Mouse (Mus musculus): ENCODE data around the gene Retn. TPM values are rescaled to one million over a fixed set of nuclear protein-coding genes. Genes with fewer than 3 reads are reported as not detected.

The Retn gene
- polyA plus RNA-seq, 1 experiment = not detected

DNA sequence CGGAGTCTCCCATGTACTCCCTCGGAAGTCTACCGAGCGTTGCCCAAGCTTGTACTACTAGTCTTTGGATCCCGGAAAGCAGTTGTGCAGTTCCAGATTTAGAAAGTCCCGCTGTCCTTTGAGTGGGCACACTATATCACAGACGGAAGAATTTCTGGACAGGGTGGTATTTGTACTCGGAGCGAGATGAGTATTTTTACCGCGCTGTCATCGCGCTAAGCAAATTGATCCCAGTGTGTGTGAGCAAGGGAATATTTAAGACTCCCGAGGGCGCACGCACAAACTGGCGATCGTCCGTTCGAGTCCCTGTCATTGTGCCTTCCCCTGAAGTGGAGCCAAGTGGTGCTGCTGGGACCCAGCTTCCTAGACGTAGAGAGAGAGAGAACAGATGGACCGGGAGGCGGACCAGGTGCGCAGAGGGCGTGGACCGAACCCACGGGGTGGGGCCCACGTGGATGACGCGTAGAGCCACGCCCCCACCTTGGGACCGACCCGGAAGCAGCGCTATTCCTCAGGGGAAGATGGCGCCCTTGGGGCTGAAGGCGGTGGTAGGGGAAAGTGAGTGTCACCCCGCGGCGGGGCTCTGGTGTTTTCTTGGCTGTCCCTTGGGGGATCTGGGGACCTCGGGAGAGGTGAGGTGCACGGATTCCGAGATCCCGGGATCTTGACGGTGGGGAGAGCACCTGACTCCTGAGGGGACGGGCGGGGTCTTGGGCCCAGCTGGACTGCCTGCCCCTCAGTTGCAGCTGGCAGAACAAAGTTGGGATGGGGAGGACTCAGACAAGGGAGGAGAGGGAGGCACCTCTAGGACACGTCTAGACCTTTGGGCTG, 24.7 kb upstream of the Retn start, which contains the start of gene Stxbp2:
TSS of gene Stxbp2 (plus strand) at position 309 of the 831 bp plus-strand sequence.
- H3K4me3 ChIP-seq = peak within 1 kb of the TSS; percentile 24
- no peak within 1 kb of the TSS for H3ac ChIP-seq (ENCODE audit: control insufficient read depth, insufficient read length)
- H3K36me3 ChIP-seq (ENCODE audit: control insufficient read depth, insufficient read depth) = no peaks in the 10 kb centered on the region
- peaks cover 8% of the 10 kb centered on the region for H3K27me3 ChIP-seq (ENCODE audit: control insufficient read depth, insufficient read depth, insufficient read length)
- peak within 1 kb of the TSS; percentile 74 for H3K4me2 ChIP-seq (ENCODE audit: low read depth)
- no peaks in the 10 kb centered on the region for H3K79me2 ChIP-seq (ENCODE audit: control insufficient read depth, insufficient read depth)
- TF ChIP-seq TCF12 (IDR thresholded peaks at IDR 0.05; ENCODE audit: insufficient read depth, poor library complexity, severe bottlenecking) (no peak), MYOD1 (IDR thresholded peaks at IDR 0.05; ENCODE audit: control insufficient read depth in 1 of 3, insufficient read length in 2 of 3, low read depth in 2 of 3) (peak in 1 of 3 experiments; percentile 12)

DNA sequence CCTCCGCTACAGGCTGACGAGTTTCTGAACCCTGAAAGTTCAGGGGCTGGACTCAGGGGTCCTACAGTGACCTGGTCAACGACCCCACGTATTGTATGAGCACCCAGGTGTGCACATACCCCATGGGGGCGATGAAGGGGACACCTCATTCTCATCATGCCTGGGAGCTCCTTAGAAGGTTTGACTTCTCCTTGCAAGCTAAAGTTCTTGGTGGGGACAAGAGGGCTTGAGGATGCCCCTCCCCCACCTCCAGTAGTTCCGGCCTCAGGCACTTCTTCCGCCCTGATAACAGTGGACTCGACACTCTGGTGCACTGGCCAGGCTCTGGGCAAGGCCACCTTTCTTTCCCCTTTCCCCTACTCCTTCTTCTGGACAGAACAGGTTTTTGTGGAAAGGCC, 24.1 kb upstream of the Retn start:
- peak overlapping the region; percentile 24 for H3K4me3 ChIP-seq
- TF ChIP-seq MAX (IDR thresholded peaks at IDR 0.05; ENCODE audit: low read depth) = no peak
- TF ChIP-seq POLR2A (IDR thresholded peaks at IDR 0.05; ENCODE audit: insufficient read length, low read depth) = no peak
- TF ChIP-seq POLR2AphosphoS2 (IDR thresholded peaks at IDR 0.05; ENCODE audit: insufficient read length, low read depth) = no peak
- TF ChIP-seq MYOG (IDR thresholded peaks at IDR 0.05; ENCODE audit: control insufficient read depth in 1 of 3, insufficient read depth in 1 of 3, insufficient read length in 2 of 3, low read depth in 2 of 3) = no peak
- TF ChIP-seq SRF (IDR thresholded peaks at IDR 0.05; ENCODE audit: control insufficient read depth, insufficient read length, low read depth) = no peak
- no peak for TF ChIP-seq TCF3 (IDR thresholded peaks at IDR 0.05; ENCODE audit: insufficient read length, low read depth)
- TF ChIP-seq REST (IDR thresholded peaks at IDR 0.05; ENCODE audit: insufficient read depth, insufficient read length) = no peak
- TF ChIP-seq MYOD1 (IDR thresholded peaks at IDR 0.05; ENCODE audit: control insufficient read depth in 1 of 3, insufficient read length in 2 of 3, low read depth in 2 of 3) = no peak
- TF ChIP-seq E2F4 (IDR thresholded peaks at IDR 0.05; ENCODE audit: insufficient read depth) = no peak
- no peak for TF ChIP-seq TCF12 (IDR thresholded peaks at IDR 0.05; ENCODE audit: insufficient read depth, poor library complexity, severe bottlenecking)
- TF ChIP-seq CEBPB (IDR thresholded peaks at IDR 0.05; ENCODE audit: insufficient read depth, poor library complexity, severe bottlenecking) = no peak
- TF ChIP-seq USF1 (IDR thresholded peaks at IDR 0.05; ENCODE audit: low read depth) = no peak
- peaks cover 8% of the 10 kb centered on the region for H3K27me3 ChIP-seq (ENCODE audit: control insufficient read depth, insufficient read depth, insufficient read length)
- peak overlapping the region; percentile 74 for H3K4me2 ChIP-seq (ENCODE audit: low read depth)
- no peaks in the 10 kb centered on the region for H3K36me3 ChIP-seq (ENCODE audit: control insufficient read depth, insufficient read depth)
- no peaks in the 10 kb centered on the region for H3K79me2 ChIP-seq (ENCODE audit: control insufficient read depth, insufficient read depth)
- H3ac ChIP-seq (ENCODE audit: control insufficient read depth, insufficient read length) = no peak overlapping the region

- no peak for TF ChIP-seq MAX (IDR thresholded peaks at IDR 0.05; ENCODE audit: low read depth)
- no peak for TF ChIP-seq POLR2A (IDR thresholded peaks at IDR 0.05; ENCODE audit: insufficient read length, low read depth)
- TF ChIP-seq SRF (IDR thresholded peaks at IDR 0.05; ENCODE audit: control insufficient read depth, insufficient read length, low read depth) = no peak
- no peak for TF ChIP-seq USF1 (IDR thresholded peaks at IDR 0.05; ENCODE audit: low read depth)
- no peak for TF ChIP-seq CEBPB (IDR thresholded peaks at IDR 0.05; ENCODE audit: insufficient read depth, poor library complexity, severe bottlenecking)
- TF ChIP-seq MYOG (IDR thresholded peaks at IDR 0.05; ENCODE audit: control insufficient read depth in 1 of 3, insufficient read depth in 1 of 3, insufficient read length in 2 of 3, low read depth in 2 of 3) = no peak
- TF ChIP-seq TCF3 (IDR thresholded peaks at IDR 0.05; ENCODE audit: insufficient read length, low read depth) = no peak
- no peak for TF ChIP-seq TCF12 (IDR thresholded peaks at IDR 0.05; ENCODE audit: insufficient read depth, poor library complexity, severe bottlenecking)
- TF ChIP-seq E2F4 (IDR thresholded peaks at IDR 0.05; ENCODE audit: insufficient read depth) = no peak
- no peak for TF ChIP-seq MYOD1 (IDR thresholded peaks at IDR 0.05; ENCODE audit: control insufficient read depth in 1 of 3, insufficient read length in 2 of 3, low read depth in 2 of 3)
- no peak for TF ChIP-seq REST (IDR thresholded peaks at IDR 0.05; ENCODE audit: insufficient read depth, insufficient read length)
- no peak for TF ChIP-seq POLR2AphosphoS2 (IDR thresholded peaks at IDR 0.05; ENCODE audit: insufficient read length, low read depth)
- no peak overlapping the region for H3K4me3 ChIP-seq
- no peaks in the 10 kb centered on the region for H3K79me2 ChIP-seq (ENCODE audit: control insufficient read depth, insufficient read depth)
- H3ac ChIP-seq (ENCODE audit: control insufficient read depth, insufficient read length) = no peak overlapping the region
- no peaks in the 10 kb centered on the region for H3K36me3 ChIP-seq (ENCODE audit: control insufficient read depth, insufficient read depth)
- no peak overlapping the region for H3K4me2 ChIP-seq (ENCODE audit: low read depth)
- no peaks in the 10 kb centered on the region for H3K27me3 ChIP-seq (ENCODE audit: control insufficient read depth, insufficient read depth, insufficient read length)
Measured at GRCm38 (mm10) chr8:3645804-3646203, 9.8 kb upstream of the Retn start.

DNA sequence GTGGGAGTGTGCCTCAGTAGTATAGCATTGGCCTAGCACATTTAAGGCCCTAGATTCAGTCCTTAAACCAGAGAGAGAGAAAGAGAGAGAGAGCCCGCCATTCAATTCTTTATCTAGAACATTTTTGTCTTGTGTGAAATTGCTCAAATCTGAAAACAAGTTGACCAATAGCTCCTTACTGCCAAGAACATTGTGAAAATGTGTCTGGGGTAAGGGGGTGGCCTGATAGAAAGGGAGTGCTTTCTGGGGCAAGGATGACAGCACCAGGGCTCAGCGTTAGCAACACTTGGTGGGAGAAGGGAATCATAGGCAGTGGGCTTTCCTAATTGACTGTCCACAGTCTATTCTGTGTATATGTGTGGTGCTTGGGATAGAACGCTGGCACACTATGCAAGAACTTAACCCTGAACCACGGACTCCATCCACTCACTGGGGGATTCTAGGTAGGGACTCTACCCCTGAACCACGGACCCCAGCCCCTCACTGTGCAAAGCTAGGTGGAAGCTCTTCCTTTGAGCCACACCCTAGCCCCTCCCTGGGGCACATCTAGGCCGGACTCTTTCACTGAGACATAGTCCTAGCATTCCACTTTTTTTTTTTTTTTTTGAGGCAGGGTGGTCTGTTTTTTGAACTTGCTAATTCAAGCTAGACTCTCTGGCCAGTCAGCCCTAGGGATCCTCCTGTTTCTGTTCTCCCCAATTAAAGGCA, 8.6 kb upstream of the Retn start:
- TF ChIP-seq POLR2AphosphoS2 (IDR thresholded peaks at IDR 0.05; ENCODE audit: insufficient read length, low read depth) (no peak), REST (IDR thresholded peaks at IDR 0.05; ENCODE audit: insufficient read depth, insufficient read length) (no peak), CEBPB (IDR thresholded peaks at IDR 0.05; ENCODE audit: insufficient read depth, poor library complexity, severe bottlenecking) (no peak), MYOG (IDR thresholded peaks at IDR 0.05; ENCODE audit: control insufficient read depth in 1 of 3, insufficient read depth in 1 of 3, insufficient read length in 2 of 3, low read depth in 2 of 3) (no peak), MAX (IDR thresholded peaks at IDR 0.05; ENCODE audit: low read depth) (no peak), E2F4 (IDR thresholded peaks at IDR 0.05; ENCODE audit: insufficient read depth) (no peak), MYOD1 (IDR thresholded peaks at IDR 0.05; ENCODE audit: control insufficient read depth in 1 of 3, insufficient read length in 2 of 3, low read depth in 2 of 3) (no peak), SRF (IDR thresholded peaks at IDR 0.05; ENCODE audit: control insufficient read depth, insufficient read length, low read depth) (no peak), TCF12 (IDR thresholded peaks at IDR 0.05; ENCODE audit: insufficient read depth, poor library complexity, severe bottlenecking) (no peak), TCF3 (IDR thresholded peaks at IDR 0.05; ENCODE audit: insufficient read length, low read depth) (no peak), USF1 (IDR thresholded peaks at IDR 0.05; ENCODE audit: low read depth) (no peak), POLR2A (IDR thresholded peaks at IDR 0.05; ENCODE audit: insufficient read length, low read depth) (no peak)
- Histone ChIP-seq H3K4me3 (no peak overlapping the region), H3K4me2 (ENCODE audit: low read depth) (no peak overlapping the region), H3K27me3 (ENCODE audit: control insufficient read depth, insufficient read depth, insufficient read length) (no peaks in the 10 kb centered on the region), H3K36me3 (ENCODE audit: control insufficient read depth, insufficient read depth) (no peaks in the 10 kb centered on the region), H3K79me2 (ENCODE audit: control insufficient read depth, insufficient read depth) (no peaks in the 10 kb centered on the region), H3ac (ENCODE audit: control insufficient read depth, insufficient read length) (no peak overlapping the region)

Measured in myocyte (in vitro differentiated cells).